Mouse (Mus musculus): ENCODE measurements around the gene Abca1. TPM values are rescaled to one million over a fixed set of nuclear protein-coding genes. Genes with fewer than 3 reads are reported as not detected.

Gene Abca1
- total and polyA plus RNA-seq, 3 experiments = 8.4 to 9.0 TPM; not detected in 1

GRCm38 (mm10) chr4:53101306-53101705, 58.4 kb downstream of the Abca1 start:
- H3K36me3 ChIP-seq (ENCODE audit: control insufficient read depth in 1 of 2, insufficient read depth in 2 of 2, low read length in 2 of 2) = peaks cover 0 to 5% of the 10 kb centered on the region in 2 experiments; a peak in 2 of 4 replicates
- no peaks in the 10 kb centered on the region for H3K79me2 ChIP-seq (ENCODE audit: control insufficient read depth, insufficient read depth, low read length, poor library complexity)

GRCm38 (mm10) chr4:53100492-53100891, 59.2 kb downstream of the Abca1 start:
- no peaks in the 10 kb centered on the region for H3K9me3 ChIP-seq (replicated peaks; ENCODE audit: insufficient read depth, low read length)
- H3K4me1 ChIP-seq (ENCODE audit: control insufficient read depth in 1 of 2, insufficient read depth in 2 of 2, low read length in 2 of 2) = no peaks in the 10 kb centered on the region
- peaks cover 0 to 4% of the 10 kb centered on the region in 2 experiments; a peak in 2 of 4 replicates for H3K36me3 ChIP-seq (ENCODE audit: control insufficient read depth in 1 of 2, insufficient read depth in 2 of 2, low read length in 2 of 2)
- no peaks in the 10 kb centered on the region for H3K79me2 ChIP-seq (ENCODE audit: control insufficient read depth, insufficient read depth, low read length, poor library complexity)
- no peak overlapping the region for H3K27ac ChIP-seq (ENCODE audit: control insufficient read depth, low read depth, low read length)
- H3K9ac ChIP-seq (ENCODE audit: control insufficient read depth, low read depth, low read length, poor library complexity, severe bottlenecking) = no peak overlapping the region
- TF ChIP-seq MXI1 (IDR thresholded peaks at IDR 0.05; ENCODE audit: low read depth, low read length) = no peak
- no peak for TF ChIP-seq GABPA (IDR thresholded peaks at IDR 0.05; ENCODE audit: low read depth, low read length)
- no peak for TF ChIP-seq MAZ (IDR thresholded peaks at IDR 0.05; ENCODE audit: low read depth, low read length)
- TF ChIP-seq SMC3 (IDR thresholded peaks at IDR 0.05; ENCODE audit: low read depth, low read length) = no peak
- no peak for TF ChIP-seq JUND (IDR thresholded peaks at IDR 0.05; ENCODE audit: low read depth, low read length)
- no peak overlapping the region for H3K4me3 ChIP-seq (ENCODE audit: control insufficient read depth in 1 of 2, insufficient read depth in 1 of 2, low read depth in 2 of 2, low read length in 2 of 2)
- DNase-seq (ENCODE audit: low read depth, low spot score) = no peak
- H3K27me3 ChIP-seq (ENCODE audit: control insufficient read depth in 1 of 2, insufficient read depth in 2 of 2, low read length in 2 of 2) = no peaks in the 10 kb centered on the region

More at GRCm38 (mm10) chr4:53101306-53101705, 58.4 kb downstream of the Abca1 start:
- Histone ChIP-seq H3K9ac (ENCODE audit: control insufficient read depth, low read depth, low read length, poor library complexity, severe bottlenecking) (no peak overlapping the region), H3K27me3 (ENCODE audit: control insufficient read depth in 1 of 2, insufficient read depth in 2 of 2, low read length in 2 of 2) (no peaks in the 10 kb centered on the region), H3K9me3 (replicated peaks; ENCODE audit: insufficient read depth, low read length) (no peaks in the 10 kb centered on the region), H3K27ac (ENCODE audit: control insufficient read depth, low read depth, low read length) (no peak overlapping the region), H3K4me3 (ENCODE audit: control insufficient read depth in 1 of 2, insufficient read depth in 1 of 2, low read depth in 2 of 2, low read length in 2 of 2) (no peak overlapping the region), H3K4me1 (ENCODE audit: control insufficient read depth in 1 of 2, insufficient read depth in 2 of 2, low read length in 2 of 2) (no peaks in the 10 kb centered on the region)
- no peak for DNase-seq (ENCODE audit: low read depth, low spot score)
- no peak for TF ChIP-seq TAL1 (IDR thresholded peaks at IDR 0.05; ENCODE audit: low read length)
- no peak for TF ChIP-seq MAFK (IDR thresholded peaks at IDR 0.05; ENCODE audit: borderline replicate concordance, low read depth, low read length)
- TF ChIP-seq MYC (IDR thresholded peaks at IDR 0.05; ENCODE audit: low read depth, low read length) = no peak
- TF ChIP-seq USF2 (IDR thresholded peaks at IDR 0.05; ENCODE audit: borderline replicate concordance in 1 of 2, insufficient read depth in 1 of 2, low read depth in 1 of 2, low read length in 2 of 2) = no peak

GRCm38 (mm10) chr4:53094850-53095249, 64.8 kb downstream of the Abca1 start:
- DNase-seq (ENCODE audit: low read depth, low spot score) = no peak
- TF ChIP-seq JUND (IDR thresholded peaks at IDR 0.05; ENCODE audit: low read depth, low read length) = no peak
- TF ChIP-seq CHD1 (IDR thresholded peaks at IDR 0.05; ENCODE audit: low read depth, low read length) = no peak
- no peak for TF ChIP-seq TBP (IDR thresholded peaks at IDR 0.05; ENCODE audit: low read depth, low read length)
- TF ChIP-seq SMC3 (IDR thresholded peaks at IDR 0.05; ENCODE audit: low read depth, low read length) = no peak
- TF ChIP-seq MEF2A (IDR thresholded peaks at IDR 0.05; ENCODE audit: extremely low read depth, insufficient replicate concordance, low read depth, low read length, poor library complexity, severe bottlenecking) = no peak
- TF ChIP-seq MAZ (IDR thresholded peaks at IDR 0.05; ENCODE audit: low read depth, low read length) = no peak
- no peak for TF ChIP-seq HCFC1 (IDR thresholded peaks at IDR 0.05; ENCODE audit: low read depth, low read length)
- TF ChIP-seq SIN3A (IDR thresholded peaks at IDR 0.05; ENCODE audit: low read length) = no peak
- no peak for TF ChIP-seq MAX (IDR thresholded peaks at IDR 0.05; ENCODE audit: low read length)
- no peak for TF ChIP-seq KAT2A (conservative IDR thresholded peaks at IDR 0.05; ENCODE audit: low read depth, low read length)
- TF ChIP-seq BHLHE40 (IDR thresholded peaks at IDR 0.05; ENCODE audit: borderline replicate concordance, low read depth, low read length) = no peak
- TF ChIP-seq RCOR1 (IDR thresholded peaks at IDR 0.05; ENCODE audit: low read depth, low read length) = no peak
- no peak for TF ChIP-seq TAL1 (IDR thresholded peaks at IDR 0.05; ENCODE audit: low read length)
- TF ChIP-seq MAFK (IDR thresholded peaks at IDR 0.05; ENCODE audit: borderline replicate concordance, low read depth, low read length) = no peak
- no peak for TF ChIP-seq POLR2AphosphoS5 (IDR thresholded peaks at IDR 0.05; ENCODE audit: borderline replicate concordance, low read depth, low read length)
- TF ChIP-seq USF1 (IDR thresholded peaks at IDR 0.05; ENCODE audit: low read depth, low read length) = no peak
- TF ChIP-seq TCF12 (IDR thresholded peaks at IDR 0.05; ENCODE audit: low read depth, low read length) = no peak
- TF ChIP-seq NRF1 (IDR thresholded peaks at IDR 0.05; ENCODE audit: insufficient read depth, low read depth, low read length, poor library complexity, severe bottlenecking) = no peak
- no peak for TF ChIP-seq POLR2A (IDR thresholded peaks at IDR 0.05; ENCODE audit: control insufficient read depth in 1 of 2, insufficient read depth in 1 of 2, low read depth in 1 of 2, low read length in 2 of 2, poor library complexity in 1 of 2)
- no peak for TF ChIP-seq E2F4 (IDR thresholded peaks at IDR 0.05; ENCODE audit: borderline replicate concordance, low read depth, low read length)
- Histone ChIP-seq H3K27me3 (ENCODE audit: control insufficient read depth in 1 of 2, insufficient read depth in 2 of 2, low read length in 2 of 2) (no peaks in the 10 kb centered on the region), H3K4me1 (ENCODE audit: control insufficient read depth in 1 of 2, insufficient read depth in 2 of 2, low read length in 2 of 2) (no peaks in the 10 kb centered on the region), H3K79me2 (ENCODE audit: control insufficient read depth, insufficient read depth, low read length, poor library complexity) (no peaks in the 10 kb centered on the region), H3K9me3 (replicated peaks; ENCODE audit: insufficient read depth, low read length) (no peaks in the 10 kb centered on the region), H3K4me3 (ENCODE audit: control insufficient read depth in 1 of 2, insufficient read depth in 1 of 2, low read depth in 2 of 2, low read length in 2 of 2) (no peak overlapping the region), H3K36me3 (ENCODE audit: control insufficient read depth in 1 of 2, insufficient read depth in 2 of 2, low read length in 2 of 2) (peaks cover 0 to 10% of the 10 kb centered on the region in 2 experiments; a peak in 2 of 4 replicates), H3K9ac (ENCODE audit: control insufficient read depth, low read depth, low read length, poor library complexity, severe bottlenecking) (no peak overlapping the region), H3K27ac (ENCODE audit: control insufficient read depth, low read depth, low read length) (no peak overlapping the region)

All from MEL (cell line).